Mouse (Mus musculus) small intestine, adult 2 months (tissue): ENCODE measurements around the gene Scube3.

Source experiments
- CTCF ChIP-seq: fragments of 200-500 bp; IDR thresholded peaks from 2 replicates; pipeline ENCODE4 v1.5.1; 2012; ENCODE audit warnings: low read depth, mild to moderate bottlenecking, control low read depth, inconsistent platforms, low read length, moderate library complexity, mixed read lengths; ENCODE audit not compliant: insufficient replicate concordance, insufficient read length; ENCODE audit errors: extremely low read depth
- POLR2A ChIP-seq: fragments of 200-500 bp; IDR thresholded peaks from 2 replicates; pipeline ENCODE4 v1.6.1; 2012; ENCODE audit warnings: low read depth, mild to moderate bottlenecking, control low read depth, inconsistent platforms, low read length, moderate library complexity

- TF ChIP-seq CTCF (no peak), POLR2A (no peak)
Observed at GRCm38 (mm10) chr17:28101284-28101887, 40.6 kb upstream of the Scube3 start.
